Mouse (Mus musculus): Measurements from ENCODE around the gene Zfp773.

DNA sequence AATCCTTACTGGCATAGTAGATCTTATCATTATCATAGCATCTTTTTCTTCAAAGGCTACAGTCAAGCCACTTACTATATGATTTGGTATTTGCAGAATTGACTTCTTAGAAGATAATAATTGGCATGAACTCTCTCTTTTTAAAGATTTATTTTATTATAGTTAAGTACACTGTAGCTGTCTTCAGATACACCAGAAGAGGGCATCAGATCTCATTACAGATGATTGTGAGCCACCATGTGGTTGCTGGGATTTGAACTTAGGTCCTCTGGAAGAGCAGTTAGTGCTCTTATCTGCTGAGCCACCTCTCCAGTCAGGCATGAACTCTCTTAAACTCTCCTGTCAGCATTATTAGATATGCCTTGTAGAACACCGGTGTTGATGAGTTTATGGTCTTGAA, 7.7 kb upstream of the Zfp773 start:
- no peak for TF ChIP-seq CTCF (IDR thresholded peaks at IDR 0.05; ENCODE audit: borderline replicate concordance, control insufficient read depth, extremely low read depth, insufficient read depth, low read length, poor library complexity)
- TF ChIP-seq POLR2A (IDR thresholded peaks at IDR 0.05; ENCODE audit: control insufficient read depth, extremely low read depth, insufficient read depth, low read length, poor library complexity): no peak

Measured in thymus, adult 2 months (tissue).